Mouse (Mus musculus): ENCODE measurements around the gene Sphk1.

DNA sequence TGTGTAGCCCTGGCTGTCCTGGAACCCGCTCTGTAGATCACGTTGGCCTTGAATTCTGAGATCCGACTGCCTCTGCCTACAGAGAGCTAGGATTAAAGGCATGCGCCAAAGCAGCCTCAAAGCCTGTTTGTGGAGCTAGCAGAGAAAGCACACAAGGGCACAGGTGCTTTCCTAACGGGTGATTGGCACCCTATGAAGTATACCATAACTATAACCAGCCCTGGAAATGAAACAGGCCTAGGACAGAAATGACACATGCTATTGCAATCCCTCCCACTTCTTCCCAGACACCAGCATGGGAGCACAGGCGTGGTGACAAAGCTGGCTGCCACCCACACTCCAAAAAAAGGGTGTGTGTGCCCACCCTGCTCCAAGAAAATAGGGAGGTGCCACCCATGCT is 17.7 kb upstream of the Sphk1 start:
- TF ChIP-seq CTCF (IDR thresholded peaks at IDR 0.05; ENCODE audit: borderline replicate concordance, extremely low read depth, insufficient read depth, insufficient read length), result no peak
- no peak for TF ChIP-seq POLR2A (IDR thresholded peaks at IDR 0.05; ENCODE audit: borderline replicate concordance, extremely low read depth, insufficient read depth, insufficient read length, poor library complexity, severe bottlenecking)

Data from brain, embryonic 14.5 days (tissue).